Mouse (Mus musculus) kidney, postnatal 25 days (tissue): ENCODE measurements at regions not wholly inside any gene's neighbourhood (a gene's known extent, or its start where the extent isn't known, plus 50 kb on each side); places are given as distances from the start of the nearest gene placed in this dataset.

Experiments used
- DNase-seq, 2 experiments: peaks; one replicate each; pipeline ENCODE4 v3.0.0; 2021; ENCODE audit warnings: mixed read lengths in 2 of 2

DNA sequence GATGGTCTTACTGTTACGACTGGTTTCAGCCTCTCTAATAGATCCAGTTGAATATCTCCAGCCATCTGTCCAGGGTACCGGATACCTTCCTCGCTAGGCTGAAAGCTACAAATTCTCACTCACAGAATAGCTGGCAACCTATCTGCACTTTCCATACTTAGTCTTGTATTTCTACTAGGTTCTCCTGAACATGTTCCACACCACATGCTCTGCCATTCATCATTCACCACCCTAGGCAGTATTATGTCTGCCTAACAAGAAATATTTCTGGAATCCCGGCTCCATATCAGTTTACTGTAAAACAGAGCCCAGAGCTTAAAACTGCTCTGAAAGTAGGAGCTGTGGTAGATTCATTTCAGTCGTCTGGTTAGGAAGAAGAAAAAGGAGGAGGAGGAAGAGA is 1224.5 kb upstream of the Lrrc6 start:
- DNase-seq: no peak

DNA sequence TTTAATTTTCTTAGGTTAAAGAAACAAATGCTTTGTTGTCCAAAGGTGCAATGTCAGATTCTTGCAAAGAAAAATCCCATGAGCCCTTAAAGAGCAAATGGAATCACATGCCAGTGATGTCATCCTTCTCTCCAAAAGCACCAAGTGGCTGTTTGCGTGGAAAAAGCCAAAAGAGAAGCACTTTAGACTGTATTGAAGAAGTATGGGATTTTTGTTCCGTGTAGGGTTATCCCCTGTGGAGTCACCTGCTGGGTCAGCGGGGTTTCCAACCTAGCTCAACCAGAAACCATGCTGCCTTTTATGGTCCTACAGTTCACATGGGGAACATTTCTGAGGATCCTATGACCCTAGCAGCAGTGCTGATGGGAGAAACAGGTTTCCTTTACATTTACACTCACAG is 1213.5 kb upstream of the Lrrc6 start:
- DNase-seq: no peak

DNA sequence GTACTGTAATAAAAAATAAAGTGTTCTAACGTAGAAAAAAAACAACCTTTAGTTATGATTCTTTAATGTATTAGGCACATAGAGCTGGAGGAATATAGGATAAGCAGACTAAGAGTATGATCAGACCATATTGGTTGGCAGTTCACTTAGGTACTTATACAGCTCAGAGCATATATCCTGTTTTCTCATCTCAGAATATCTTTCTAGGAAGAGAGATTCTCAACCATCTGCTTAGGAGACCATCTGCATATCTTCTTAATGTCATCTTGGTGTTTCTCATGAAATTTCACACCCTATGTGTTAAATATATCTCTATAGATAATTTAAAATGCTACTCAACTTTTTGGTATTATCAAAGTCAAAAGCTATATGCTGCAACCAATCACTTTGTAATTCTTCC is 1185.4 kb upstream of the Lrrc6 start:
- no peak for DNase-seq

DNA sequence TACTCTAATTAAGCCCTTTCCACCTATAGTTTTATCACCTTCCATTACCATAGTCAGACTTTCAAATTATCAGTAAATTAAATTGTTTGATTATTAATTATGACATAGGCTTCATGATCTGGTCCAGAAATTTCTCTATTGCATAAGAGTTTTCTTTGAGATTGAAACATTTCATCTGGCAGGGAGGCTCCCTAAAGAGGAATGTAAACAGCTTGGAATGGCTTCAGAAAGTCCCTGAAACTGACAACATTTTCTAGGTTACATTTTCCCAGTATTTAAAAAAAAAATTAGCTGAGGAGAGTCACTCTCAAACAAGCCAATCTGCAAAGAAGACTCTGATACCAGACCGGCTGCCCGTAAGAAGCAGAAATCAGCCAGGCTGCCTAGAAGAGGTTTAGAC is 1172.6 kb upstream of the Lrrc6 start:
- DNase-seq: no peak

DNA sequence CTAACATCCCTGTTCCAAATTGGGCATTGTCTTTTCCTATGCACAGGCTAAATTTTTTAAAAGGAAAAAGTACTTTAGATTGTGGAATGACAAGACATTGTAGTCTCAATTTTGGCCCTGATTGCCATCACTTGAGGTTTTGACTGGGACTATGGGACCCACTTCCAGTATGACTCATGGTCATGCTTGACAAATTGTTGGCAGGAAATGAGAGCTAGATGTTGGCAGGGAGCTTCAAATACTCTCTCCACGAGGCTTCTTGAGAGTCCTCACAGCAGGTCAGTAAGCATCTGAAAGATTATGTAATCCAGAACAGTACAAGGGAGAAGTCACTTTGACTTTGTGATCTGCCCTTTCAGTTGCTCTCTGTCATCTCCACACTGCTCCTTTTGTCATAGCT is 1135.4 kb upstream of the Lrrc6 start:
- DNase-seq: no peak

DNA sequence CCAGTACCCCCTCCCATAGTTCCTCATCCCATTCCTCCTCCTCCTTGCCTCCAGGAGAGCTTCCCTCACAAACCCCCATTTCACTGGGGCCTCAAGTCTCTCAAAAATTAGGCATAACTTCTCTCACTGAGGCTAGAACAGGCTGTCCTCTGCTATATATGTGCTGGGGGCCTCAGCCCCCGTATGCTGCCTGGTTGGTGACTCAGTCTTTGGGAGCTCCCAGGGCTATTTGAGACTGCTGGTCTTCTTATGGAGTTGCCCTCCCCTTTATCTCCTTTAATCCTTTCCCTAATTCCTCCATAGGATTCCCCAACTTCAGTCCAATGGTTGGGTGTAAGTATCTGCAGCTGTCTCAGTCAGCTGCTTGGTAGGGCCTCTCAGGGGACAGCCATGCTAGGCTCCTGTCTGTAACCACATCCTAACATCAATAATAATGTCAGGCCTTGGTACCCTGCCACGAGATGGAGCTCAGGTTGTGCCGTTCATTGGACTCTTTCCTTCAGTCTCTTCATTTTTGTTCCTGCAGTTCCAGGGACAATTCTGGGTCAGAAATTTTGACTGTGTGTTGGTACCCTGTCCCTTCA is 1126.1 kb upstream of the Lrrc6 start:
- DNase-seq: no peak

DNA sequence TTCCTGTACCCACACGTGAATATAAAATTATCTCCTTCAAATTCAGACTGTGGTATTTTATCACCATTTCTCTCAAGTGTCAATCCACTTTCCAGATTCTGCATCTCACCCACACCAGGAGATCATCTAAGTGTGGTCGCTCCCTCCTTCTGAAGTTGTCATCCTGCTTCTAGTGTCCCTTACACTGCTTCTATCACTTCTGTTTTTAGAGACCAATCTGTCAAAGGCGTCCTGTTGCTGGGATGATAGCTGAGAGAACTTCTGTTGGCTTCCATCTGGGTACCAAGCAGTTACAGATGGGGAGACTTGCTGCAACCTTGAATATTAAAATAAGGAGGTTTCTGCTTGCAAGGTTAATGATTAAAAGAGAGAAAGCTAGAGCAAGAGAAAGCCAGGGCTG is 1111.2 kb upstream of the Lrrc6 start:
- no peak for DNase-seq

DNA sequence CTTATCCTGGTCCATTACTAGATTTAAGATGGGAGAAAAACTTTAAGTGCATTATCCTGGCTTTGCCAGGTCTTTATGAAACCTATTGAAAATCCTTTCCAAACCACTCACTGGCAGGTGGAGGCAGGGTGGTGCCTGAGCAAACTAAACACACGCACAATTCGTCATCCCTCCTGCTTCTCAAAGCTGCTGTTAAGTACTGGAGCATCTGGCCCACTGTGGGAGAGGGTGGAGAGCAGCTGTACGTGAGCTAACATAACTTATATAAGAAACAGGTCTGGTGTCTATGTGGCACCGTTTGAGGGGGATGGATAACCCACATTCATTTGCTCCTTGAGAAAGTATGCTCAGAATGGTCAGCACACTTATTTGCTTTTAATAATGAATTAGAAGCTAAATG is 1097.7 kb upstream of the Lrrc6 start:
- no peak for DNase-seq

DNA sequence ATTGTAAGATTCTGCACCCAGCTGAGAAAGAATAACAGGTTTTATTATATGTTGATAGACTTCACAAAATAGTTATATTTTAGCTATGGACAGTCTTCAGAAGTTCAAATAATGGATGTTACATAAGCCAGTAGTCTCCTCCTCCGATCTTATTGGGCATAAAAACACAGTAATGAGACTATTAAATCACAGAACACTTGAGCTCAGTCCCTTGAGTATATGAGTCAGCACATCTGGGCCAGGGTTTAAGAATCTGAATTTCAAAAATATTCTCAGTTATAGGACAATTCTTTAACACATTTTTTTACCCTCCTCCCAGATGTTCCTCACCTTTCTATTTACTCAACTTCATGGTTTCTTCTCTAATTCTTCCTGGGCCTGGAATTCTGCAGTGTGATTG is 1075.9 kb upstream of the Lrrc6 start:
- no peak for DNase-seq

DNA sequence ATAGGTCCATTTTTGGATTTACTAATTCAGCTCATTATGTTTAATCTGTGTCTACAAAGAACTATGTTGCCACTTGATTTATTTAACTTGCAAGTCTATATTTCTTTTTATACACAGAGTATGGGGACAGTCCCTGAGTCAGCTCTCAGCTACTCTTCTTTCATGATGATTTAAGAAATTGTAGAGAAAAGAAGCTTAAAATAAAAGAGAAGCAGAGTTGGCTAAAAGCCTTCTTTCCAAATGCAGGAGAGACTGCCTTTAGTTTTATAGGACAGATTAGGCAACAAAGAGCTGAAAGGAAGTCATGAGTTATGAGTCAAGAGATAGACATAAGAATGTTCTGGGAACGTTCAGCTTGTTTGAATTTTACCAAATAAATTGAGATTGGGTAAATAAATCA is 1070.9 kb upstream of the Lrrc6 start:
- no peak for DNase-seq

DNA sequence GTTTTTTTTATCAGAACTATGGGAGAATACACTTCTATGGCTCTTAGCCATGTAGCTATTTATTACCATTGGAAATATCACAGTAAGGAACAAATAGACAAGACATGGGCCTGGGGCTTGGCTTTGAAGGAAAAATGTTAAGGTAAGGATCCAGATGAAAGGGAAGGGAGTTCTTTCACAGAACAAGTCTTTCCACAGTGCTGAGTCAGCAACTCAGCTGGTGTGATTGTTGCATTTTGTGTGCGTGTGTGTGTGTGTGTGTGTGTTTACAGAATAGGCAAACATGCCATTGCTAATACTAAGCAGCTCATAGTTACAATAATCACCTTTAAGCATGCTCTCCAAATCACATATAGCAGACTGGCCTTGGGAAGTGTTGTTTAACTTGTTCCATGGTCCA is 1056.6 kb upstream of the Lrrc6 start:
- DNase-seq: no peak

DNA sequence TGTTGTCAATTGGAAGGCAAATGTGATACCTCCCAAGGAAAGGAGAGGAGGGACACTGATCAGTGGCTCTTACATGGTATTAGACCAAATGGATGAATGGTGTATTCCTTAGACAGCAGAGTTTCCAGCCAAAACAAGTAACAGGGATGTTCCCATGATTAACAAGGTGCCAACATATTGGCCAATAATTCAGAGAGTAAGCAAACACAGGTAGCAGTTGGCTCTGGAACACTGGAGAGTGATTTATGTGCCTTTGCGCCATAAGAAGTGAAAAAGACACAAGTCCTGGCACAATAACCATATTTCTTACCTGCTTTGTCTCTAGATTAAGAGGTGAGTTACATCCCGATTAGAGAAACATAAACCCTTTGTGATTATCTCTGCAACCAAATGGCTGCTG is 1051.2 kb upstream of the Lrrc6 start:
- DNase-seq: no peak

DNA sequence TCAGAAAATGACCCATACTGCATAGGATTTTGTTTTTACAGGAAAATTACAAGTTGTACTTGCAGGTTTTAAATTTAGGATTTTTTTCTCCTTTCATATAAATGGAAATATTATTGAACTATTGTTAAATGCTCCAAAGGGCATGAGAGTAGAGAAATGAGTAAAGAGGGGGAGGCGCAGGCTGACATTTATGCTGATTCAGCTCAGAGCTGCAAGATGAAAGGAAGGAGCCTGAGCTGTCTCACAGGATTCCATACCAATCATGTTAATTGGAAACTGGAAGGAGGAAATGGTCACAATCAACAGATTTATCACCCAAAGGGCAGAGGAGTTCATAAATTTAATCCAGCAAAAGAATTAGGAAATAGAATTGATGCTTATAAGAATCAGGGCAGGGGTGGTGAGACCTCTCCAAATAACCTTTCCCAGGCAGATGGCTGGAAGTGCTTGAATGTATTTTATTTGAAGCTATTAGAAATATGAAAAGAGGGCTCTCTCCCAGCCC is 1046.2 kb upstream of the Lrrc6 start:
- no peak for DNase-seq

DNA sequence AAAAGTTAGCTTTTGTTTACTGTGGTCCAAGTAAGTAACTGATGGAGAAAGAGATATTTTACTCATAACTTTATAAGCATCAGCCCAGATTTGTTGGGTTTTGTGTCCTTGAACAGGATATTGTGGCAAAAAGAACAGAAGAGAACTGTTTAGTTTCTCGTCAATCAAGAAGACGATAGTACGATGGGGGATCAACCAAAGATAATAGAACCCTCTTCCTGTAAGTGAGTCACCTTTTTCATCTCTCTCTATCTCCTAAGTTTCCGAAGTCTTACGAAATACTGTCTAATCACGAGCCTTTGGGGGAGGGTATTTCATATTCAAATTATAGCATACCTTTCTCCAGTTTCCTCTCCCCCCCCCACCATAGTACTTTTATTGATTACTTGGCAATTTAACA is 1045.0 kb upstream of the Lrrc6 start:
- no peak for DNase-seq

DNA sequence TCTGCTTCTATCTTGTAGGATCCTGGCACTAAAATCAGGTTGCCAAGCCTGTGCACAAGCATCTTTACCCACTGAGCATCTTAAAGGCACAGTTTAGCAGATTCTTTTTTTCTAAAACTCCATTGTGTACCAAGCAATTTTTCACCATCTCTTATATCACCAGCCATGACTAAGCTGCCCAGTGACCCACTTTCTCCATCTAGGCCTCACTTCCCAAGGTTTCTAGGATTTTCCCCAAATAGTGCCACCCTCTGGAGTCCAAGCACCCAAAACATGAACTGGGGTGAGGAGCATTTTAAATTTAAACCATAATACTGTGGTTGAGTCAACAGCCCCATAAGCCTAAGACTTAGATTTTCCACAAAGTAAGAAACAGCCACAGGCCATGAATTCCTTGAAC is 1013.0 kb upstream of the Lrrc6 start:
- no peak for DNase-seq

DNA sequence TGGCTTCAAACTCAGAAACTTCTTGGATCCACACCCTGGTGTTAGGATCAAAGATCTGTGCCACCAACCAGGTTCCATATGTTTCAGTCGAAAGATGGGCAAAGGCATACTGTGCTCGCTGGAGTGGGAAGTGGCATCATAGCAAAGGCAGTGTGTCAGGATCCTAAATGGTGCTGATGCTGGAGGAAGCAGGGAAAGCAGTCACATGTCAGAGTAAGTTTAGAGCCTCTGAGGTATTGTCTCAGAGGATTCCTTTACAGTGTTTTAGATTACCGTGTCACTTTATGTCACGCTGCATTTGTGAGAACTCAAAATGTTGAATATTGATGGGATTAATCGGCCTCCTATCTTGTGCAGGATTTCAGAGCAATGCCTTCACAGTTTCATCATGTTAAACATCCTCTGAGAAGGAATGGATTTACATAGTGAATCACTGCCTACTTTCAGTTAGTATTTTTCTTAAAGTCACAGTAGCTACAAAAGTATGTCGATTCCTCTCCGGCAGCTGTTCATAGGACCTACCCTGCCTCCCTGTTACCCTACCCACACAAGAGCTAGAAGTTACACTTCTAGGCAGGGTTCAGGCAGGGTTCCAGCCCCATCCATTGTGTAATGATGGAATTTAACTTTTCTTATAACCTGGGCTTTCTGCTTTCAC is 994.4 kb upstream of the Lrrc6 start:
- DNase-seq: no peak

DNA sequence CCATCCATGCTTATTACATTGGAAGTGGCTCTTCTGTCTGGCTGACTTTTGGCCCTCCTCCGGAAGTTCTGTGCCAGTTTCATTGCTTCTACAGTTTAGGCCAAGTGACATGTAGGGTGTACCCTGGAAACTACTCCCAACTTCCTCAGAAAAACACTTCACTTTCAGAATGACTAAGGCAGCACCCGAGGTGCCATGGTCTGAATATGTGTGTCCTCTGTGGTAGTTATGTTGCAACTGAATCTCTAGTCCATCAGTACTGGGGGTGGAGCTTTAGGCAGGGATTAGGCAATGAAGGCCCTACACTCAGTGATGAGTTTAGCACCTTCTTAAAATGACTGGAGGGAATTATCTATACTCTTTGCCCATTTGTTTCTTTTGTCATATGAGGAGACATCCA is 981.0 kb upstream of the Lrrc6 start:
- DNase-seq: no peak

DNA sequence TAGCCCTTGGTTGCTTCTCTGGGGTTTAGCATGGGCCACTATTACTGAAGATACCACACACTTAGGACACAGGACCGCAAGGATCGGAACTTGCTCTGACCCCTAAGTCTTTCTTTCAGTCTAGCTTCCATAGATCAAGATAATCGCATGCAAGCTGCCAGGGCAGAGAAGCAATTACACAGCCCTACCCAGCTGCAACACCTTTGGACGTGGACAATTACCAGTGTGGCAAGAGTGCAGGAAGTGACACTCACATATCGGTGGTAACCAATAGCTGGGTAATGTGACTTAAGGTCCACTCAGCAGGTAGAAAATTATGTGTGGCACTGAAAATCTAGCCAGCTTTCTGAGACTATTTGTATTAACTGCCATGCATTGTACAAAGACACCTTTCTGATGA is 973.6 kb upstream of the Lrrc6 start:
- no peak for DNase-seq

DNA sequence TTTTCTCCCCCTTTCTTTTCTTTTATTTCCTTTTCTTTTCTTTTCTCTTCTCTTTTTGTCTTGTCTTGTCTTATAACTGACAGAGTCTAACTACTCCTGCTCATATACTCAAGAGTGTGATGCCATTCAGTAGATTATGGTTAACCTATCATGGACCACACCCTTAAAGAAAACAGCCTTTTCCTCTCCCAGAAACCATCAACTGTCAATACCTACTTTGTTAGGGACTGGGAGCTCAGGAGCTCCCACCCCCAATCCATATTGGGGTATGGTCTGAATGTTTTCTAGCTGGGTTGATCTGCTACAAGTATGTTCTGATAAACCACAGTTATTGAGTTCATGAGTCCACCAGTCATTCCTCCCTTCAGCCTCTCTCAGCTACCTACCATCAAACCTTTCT is 972.3 kb upstream of the Lrrc6 start:
- no peak for DNase-seq

DNA sequence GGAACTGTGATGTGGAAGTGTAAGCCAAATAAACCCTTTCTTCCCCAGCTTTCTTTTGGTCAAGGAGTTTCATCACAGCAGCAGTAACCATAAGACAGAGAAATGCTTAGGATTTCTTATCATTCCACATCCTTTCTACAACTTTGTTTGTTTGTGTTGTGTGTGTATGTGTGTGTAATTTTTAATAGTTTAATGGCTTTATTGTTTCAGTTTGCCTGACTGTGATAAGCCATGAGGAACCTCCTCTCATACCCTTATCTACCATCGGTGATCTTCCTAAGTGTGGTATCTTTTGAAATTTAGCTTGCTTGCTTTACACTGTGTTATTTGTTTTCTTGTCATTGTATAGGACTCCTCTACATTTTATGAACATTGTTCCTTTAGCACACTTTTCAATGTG is 970.6 kb upstream of the Lrrc6 start:
- DNase-seq: no peak

DNA sequence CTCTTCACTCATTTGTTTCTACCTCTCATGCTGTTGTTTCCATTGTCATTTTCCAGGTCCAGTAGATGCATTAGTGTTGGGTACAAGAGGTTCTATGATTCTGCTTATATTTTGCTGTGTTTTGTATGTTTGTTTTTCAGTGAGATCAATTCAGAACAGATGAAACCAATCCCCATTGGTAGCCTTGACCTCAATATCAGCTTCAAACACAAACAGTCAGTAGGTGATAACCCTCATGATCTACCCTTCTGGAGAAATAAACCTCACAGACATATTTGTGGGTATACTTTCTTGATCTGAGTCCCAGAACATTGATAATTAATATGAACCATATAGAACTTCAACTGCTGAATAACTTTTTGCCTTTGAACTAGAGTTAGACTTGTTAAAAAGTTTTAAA is 969.3 kb upstream of the Lrrc6 start:
- DNase-seq: no peak

DNA sequence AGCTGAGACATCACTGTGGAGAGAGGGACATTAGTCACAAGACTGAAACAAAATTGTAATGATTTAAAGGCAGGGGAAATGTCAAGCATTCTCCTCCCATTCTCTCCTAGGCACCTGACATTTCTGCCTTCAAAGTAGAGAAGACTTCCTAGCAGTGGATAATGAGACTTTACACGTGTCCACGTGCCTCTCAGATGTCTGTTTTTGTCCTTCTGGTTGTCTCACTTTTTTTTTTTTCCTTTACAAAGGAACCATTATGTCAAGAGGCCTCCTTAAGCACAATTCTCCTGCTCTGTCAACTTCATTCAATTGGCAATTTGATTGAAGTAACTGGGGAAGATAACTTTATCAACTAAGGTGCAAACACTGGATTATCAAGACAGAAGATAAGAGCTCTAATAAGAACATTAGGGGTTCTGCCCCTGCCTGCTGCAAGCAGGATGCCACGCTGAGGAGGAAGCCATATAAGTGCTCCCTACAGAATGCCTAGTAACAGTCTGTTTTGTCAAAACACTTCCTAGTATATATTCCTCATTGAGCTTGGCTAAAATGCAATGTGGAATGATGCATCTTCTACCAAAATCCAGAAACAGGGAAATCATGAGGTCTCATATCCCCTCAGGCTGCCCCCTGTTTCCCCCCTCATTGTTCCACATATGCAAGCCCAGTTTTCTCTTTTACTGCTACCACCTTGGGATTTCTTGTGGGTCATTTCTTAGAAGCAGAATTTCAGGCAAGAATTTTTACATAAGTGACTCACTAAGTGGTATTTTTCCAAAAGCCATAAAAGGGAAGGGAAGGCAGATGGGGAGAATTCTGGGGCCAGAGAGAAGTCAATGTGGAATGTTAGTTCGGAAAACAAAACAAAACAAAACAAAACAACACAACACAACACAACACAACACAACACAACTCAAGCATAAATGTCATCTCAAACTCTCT is 967.0 kb upstream of the Lrrc6 start:
- DNase-seq: no peak

DNA sequence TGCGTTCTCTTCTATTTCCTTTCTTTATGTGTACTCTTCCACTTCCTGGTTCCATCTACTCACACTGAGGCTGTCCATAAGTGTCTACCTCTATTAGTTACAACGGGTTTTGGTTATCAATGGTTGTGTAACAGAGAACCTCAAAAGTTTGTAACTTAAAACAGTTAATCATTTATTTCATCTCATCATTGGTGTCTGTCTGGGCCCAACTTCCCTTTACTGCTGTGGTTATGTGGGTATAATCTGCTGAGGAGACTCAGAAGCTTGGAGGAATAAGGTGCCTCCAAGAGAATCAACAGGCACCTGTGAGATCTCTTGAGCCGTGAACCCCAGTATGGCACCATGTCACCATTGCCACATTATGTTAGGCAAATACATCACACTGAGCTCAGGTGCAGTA is 962.2 kb upstream of the Lrrc6 start:
- no peak for DNase-seq

DNA sequence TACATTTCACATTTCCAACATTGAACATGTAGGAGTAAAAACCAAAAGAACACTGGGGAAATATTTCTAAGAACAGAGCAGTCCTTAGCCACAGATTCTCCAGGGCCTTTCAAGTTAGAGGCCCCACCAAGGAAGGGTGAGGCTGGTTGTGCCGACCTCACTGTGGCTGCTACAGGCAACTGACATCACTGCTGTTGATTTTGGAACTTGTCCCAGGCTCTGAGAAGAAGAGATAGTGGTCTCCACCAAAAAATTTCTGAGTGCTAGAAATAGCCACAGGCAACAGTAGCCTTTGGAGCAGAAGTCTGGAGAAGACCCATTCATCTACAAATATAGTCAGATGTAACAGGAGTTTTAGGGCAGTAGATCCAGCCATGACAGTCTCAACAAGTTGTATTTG is 959.7 kb upstream of the Lrrc6 start:
- DNase-seq: no peak
